Mouse (Mus musculus): Measurements from ENCODE around the gene Pygm. TPM values are rescaled to one million over a fixed set of nuclear protein-coding genes. Genes with fewer than 3 reads are reported as not detected.

Gene Pygm
- polyA plus RNA-seq, 1 experiment from 2014 or later: 362 TPM

GRCm38 (mm10) chr19:6398447-6399284 lies 14.5 kb downstream of the Pygm start:
- H3K36me3 ChIP-seq (ENCODE audit: control insufficient read depth, insufficient read depth): peaks cover 7% of the 10 kb centered on the region
- H3K27me3 ChIP-seq (ENCODE audit: control insufficient read depth, insufficient read depth, low read length): no peaks in the 10 kb centered on the region
- ATAC-seq (replicated peaks; ENCODE audit: extremely low read depth, insufficient read depth, low FRiP score): peak; percentile 50
- H3K4me2 ChIP-seq (ENCODE audit: low read depth, low read length): peak overlapping the region; percentile 74
- H3K4me1 ChIP-seq (ENCODE audit: control insufficient read depth, insufficient read depth, low read length): peaks cover 27% of the 10 kb centered on the region
- no peaks in the 10 kb centered on the region for H3K9me3 ChIP-seq (replicated peaks; ENCODE audit: control insufficient read depth, low read length)
- WGBS: under 1% methylated on average over 39 of the region's 39 CpGs
- H3K4me3 ChIP-seq (ENCODE audit: low read length): peak overlapping the region; percentile 59
- H3K27ac ChIP-seq (ENCODE audit: low read length): peak overlapping the region; percentile 77
- peak overlapping the region; percentile 61 for H3K9ac ChIP-seq (ENCODE audit: low read length)

DNA sequence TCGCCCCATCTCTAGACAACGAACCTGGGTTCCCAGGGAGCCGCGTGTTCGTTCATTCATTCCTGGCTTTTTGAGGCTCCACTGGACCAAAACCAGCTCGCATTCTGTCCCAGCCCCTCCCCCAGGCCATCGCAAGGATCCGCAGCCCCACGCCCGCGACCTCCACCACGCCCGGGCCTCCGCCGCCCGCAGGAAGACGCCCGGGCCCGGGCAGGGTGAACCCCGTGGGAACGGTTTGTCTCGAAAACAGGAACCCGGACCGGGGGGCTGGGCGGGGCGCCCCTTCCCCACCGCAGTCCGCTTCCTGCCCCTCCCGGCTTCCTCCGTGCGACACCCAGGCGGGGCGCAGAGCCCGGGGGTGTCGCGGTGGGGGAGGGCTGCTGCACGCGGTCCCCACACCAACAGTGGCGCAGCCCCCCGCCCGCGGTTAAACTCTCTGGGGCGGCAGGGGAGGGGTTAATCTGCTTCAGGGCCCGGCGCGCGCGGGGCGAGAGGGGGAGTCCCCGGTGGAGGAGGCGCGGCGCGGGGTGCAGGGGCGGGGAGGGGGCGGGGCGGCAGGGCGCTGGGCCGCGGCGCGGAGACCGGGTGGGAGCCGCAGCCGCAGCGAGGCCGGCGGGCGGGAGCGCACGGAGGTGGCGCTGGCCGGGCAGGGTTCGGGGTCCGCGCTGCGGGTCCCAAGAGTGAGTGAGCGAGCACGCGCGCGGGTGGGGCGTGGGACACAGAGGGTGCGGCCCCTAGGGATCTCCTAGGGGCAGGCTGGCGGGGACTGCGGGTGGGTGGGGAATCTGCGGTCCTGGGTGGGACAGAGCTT lies 15.3 kb downstream of the Pygm start, which contains the start of gene Rasgrp2:
Gene Rasgrp2 (plus strand): TSS at position 56 of the 811 bp plus-strand sequence.
- Histone ChIP-seq H3K27ac (ENCODE audit: low read length) (peak within 1 kb of the TSS; percentile 77), H3K4me1 (ENCODE audit: control insufficient read depth, insufficient read depth, low read length) (peaks cover 27% of the 10 kb centered on the region), H3K4me3 (ENCODE audit: low read length) (peak within 1 kb of the TSS; percentile 59), H3K27me3 (ENCODE audit: control insufficient read depth, insufficient read depth, low read length) (no peaks in the 10 kb centered on the region), H3K4me2 (ENCODE audit: low read depth, low read length) (peak within 1 kb of the TSS; percentile 74), H3K9ac (ENCODE audit: low read length) (peak within 1 kb of the TSS; percentile 61), H3K9me3 (replicated peaks; ENCODE audit: control insufficient read depth, low read length) (no peaks in the 10 kb centered on the region), H3K36me3 (ENCODE audit: control insufficient read depth, insufficient read depth) (peaks cover 5% of the 10 kb centered on the region)
- ATAC-seq (replicated peaks; ENCODE audit: extremely low read depth, insufficient read depth, low FRiP score): peak; percentile 28; the same call in 1 of the 2 replicates
- under 1% methylated on average over 82 of the region's 87 CpGs for WGBS

- H3K36me3 ChIP-seq (ENCODE audit: control insufficient read depth, insufficient read depth): peaks cover 3% of the 10 kb centered on the region; the same call in 1 of the 2 replicates
- no peaks in the 10 kb centered on the region for H3K9me3 ChIP-seq (replicated peaks; ENCODE audit: control insufficient read depth, low read length)
- peak overlapping the region; percentile 74 for H3K4me2 ChIP-seq (ENCODE audit: low read depth, low read length)
- 3% methylated on average over 29 of the region's 29 CpGs for WGBS
- peak overlapping the region; percentile 77 for H3K27ac ChIP-seq (ENCODE audit: low read length)
- H3K27me3 ChIP-seq (ENCODE audit: control insufficient read depth, insufficient read depth, low read length): no peaks in the 10 kb centered on the region
- peak overlapping the region; percentile 61 for H3K9ac ChIP-seq (ENCODE audit: low read length)
- H3K4me3 ChIP-seq (ENCODE audit: low read length): peak overlapping the region; percentile 59
- peaks cover 27% of the 10 kb centered on the region for H3K4me1 ChIP-seq (ENCODE audit: control insufficient read depth, insufficient read depth, low read length)
- ATAC-seq (replicated peaks; ENCODE audit: extremely low read depth, insufficient read depth, low FRiP score): no peak
Observed at GRCm38 (mm10) chr19:6400096-6401086, 16.2 kb downstream of the Pygm start.

- Histone ChIP-seq H3K4me2 (ENCODE audit: low read depth, low read length) (peak overlapping the region; percentile 74), H3K9me3 (replicated peaks; ENCODE audit: control insufficient read depth, low read length) (no peaks in the 10 kb centered on the region), H3K27ac (ENCODE audit: low read length) (peak overlapping the region; percentile 61; the same call in 1 of the 2 replicates), H3K9ac (ENCODE audit: low read length) (peak overlapping the region; percentile 61), H3K36me3 (ENCODE audit: control insufficient read depth, insufficient read depth) (peaks cover 2% of the 10 kb centered on the region; the same call in 1 of the 2 replicates), H3K4me3 (ENCODE audit: low read length) (peak overlapping the region; percentile 59), H3K4me1 (ENCODE audit: control insufficient read depth, insufficient read depth, low read length) (peaks cover 27% of the 10 kb centered on the region), H3K27me3 (ENCODE audit: control insufficient read depth, insufficient read depth, low read length) (no peaks in the 10 kb centered on the region)
- ATAC-seq (replicated peaks; ENCODE audit: extremely low read depth, insufficient read depth, low FRiP score): peak; percentile 29
- WGBS: under 1% methylated on average over 32 of the region's 32 CpGs
Observed at GRCm38 (mm10) chr19:6401131-6401815, 17.1 kb downstream of the Pygm start.

DNA sequence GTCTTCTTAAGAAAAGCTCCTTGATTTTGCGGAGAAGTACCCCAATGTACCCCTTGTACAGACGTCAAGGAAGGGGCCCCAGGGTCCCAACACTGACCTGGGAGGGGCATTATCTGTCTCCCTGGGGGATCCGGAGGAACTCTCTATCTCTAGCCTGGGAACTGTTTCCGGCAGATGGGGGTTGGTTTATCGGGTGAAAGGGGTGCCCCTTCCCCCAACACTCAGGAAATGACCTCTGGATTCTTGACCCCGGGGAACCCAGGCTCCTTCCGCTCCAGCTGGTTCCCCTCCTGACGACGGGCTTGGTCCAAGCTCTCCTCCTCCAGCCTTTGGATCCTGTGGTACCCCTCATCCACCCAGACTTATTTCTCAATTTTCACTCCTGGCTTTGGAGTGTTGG lies 17.8 kb downstream of the Pygm start:
- Histone ChIP-seq H3K9me3 (replicated peaks; ENCODE audit: control insufficient read depth, low read length) (no peaks in the 10 kb centered on the region), H3K27ac (ENCODE audit: low read length) (peak overlapping the region; percentile 33; the same call in 1 of the 2 replicates), H3K4me3 (ENCODE audit: low read length) (peak overlapping the region; percentile 59), H3K36me3 (ENCODE audit: control insufficient read depth, insufficient read depth) (no peaks in the 10 kb centered on the region), H3K4me1 (ENCODE audit: control insufficient read depth, insufficient read depth, low read length) (peaks cover 27% of the 10 kb centered on the region), H3K4me2 (ENCODE audit: low read depth, low read length) (peak overlapping the region; percentile 74), H3K27me3 (ENCODE audit: control insufficient read depth, insufficient read depth, low read length) (no peaks in the 10 kb centered on the region), H3K9ac (ENCODE audit: low read length) (peak overlapping the region; percentile 61)
- ATAC-seq (replicated peaks; ENCODE audit: extremely low read depth, insufficient read depth, low FRiP score): no peak
- WGBS: 10% methylated on average over 9 of the region's 9 CpGs

GRCm38 (mm10) chr19:6403869-6404268 lies 19.7 kb downstream of the Pygm start:
- Histone ChIP-seq H3K4me1 (ENCODE audit: control insufficient read depth, insufficient read depth, low read length) (peaks cover 21% of the 10 kb centered on the region), H3K9me3 (replicated peaks; ENCODE audit: control insufficient read depth, low read length) (no peaks in the 10 kb centered on the region), H3K27me3 (ENCODE audit: control insufficient read depth, insufficient read depth, low read length) (no peaks in the 10 kb centered on the region), H3K9ac (ENCODE audit: low read length) (no peak overlapping the region), H3K4me3 (ENCODE audit: low read length) (no peak overlapping the region), H3K4me2 (ENCODE audit: low read depth, low read length) (no peak overlapping the region), H3K27ac (ENCODE audit: low read length) (no peak overlapping the region), H3K36me3 (ENCODE audit: control insufficient read depth, insufficient read depth) (no peaks in the 10 kb centered on the region)
- no peak for ATAC-seq (replicated peaks; ENCODE audit: extremely low read depth, insufficient read depth, low FRiP score)
- WGBS: 83% methylated on average over 10 of the region's 10 CpGs

DNA sequence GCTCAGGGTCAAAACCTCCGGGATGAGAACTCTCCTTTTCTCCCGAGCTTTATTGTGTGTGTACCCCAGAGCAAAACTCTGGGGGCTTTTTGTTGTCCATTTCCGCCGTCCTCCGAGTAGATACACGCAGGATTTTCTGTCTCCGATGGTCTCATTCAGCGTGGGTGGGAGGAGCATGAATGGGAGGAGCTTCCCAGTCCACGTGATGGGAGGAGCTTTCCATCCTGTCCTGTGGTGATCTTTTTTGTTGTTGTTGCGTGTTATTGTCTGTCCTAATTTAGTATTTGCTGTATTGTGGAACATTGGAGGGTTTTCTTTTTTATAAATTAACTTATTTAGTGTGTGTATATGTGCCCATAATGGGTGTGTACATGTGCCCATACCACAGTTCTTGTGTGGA lies 21.2 kb downstream of the Pygm start:
- Histone ChIP-seq H3K27me3 (ENCODE audit: control insufficient read depth, insufficient read depth, low read length) (no peaks in the 10 kb centered on the region), H3K9me3 (replicated peaks; ENCODE audit: control insufficient read depth, low read length) (no peaks in the 10 kb centered on the region), H3K4me1 (ENCODE audit: control insufficient read depth, insufficient read depth, low read length) (peaks cover 16% of the 10 kb centered on the region), H3K4me2 (ENCODE audit: low read depth, low read length) (no peak overlapping the region), H3K36me3 (ENCODE audit: control insufficient read depth, insufficient read depth) (no peaks in the 10 kb centered on the region), H3K9ac (ENCODE audit: low read length) (no peak overlapping the region), H3K4me3 (ENCODE audit: low read length) (no peak overlapping the region), H3K27ac (ENCODE audit: low read length) (no peak overlapping the region)
- no peak for ATAC-seq (replicated peaks; ENCODE audit: extremely low read depth, insufficient read depth, low FRiP score)
- WGBS: 74% methylated on average over 10 of the region's 10 CpGs

DNA sequence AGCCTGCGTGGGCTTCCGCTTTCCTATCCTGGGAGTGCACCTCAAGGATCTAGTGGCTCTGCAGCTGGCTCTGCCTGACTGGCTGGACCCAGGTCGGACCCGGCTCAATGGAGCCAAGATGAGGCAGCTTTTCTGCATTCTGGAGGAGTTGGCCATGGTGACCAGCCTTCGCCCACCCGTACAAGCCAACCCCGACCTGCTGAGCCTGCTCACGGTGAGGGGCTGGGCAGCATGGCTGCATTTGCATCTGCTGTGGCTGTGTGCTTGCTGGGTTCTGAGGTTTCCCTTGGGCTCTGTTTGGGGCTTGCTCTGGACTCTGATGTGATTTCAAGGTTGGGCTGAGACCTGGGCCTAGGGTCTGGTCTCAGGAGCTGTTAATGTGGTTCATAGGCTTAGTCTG lies 22.9 kb downstream of the Pygm start:
- no peaks in the 10 kb centered on the region for H3K36me3 ChIP-seq (ENCODE audit: control insufficient read depth, insufficient read depth)
- H3K27me3 ChIP-seq (ENCODE audit: control insufficient read depth, insufficient read depth, low read length): no peaks in the 10 kb centered on the region
- no peak overlapping the region for H3K4me3 ChIP-seq (ENCODE audit: low read length)
- H3K4me1 ChIP-seq (ENCODE audit: control insufficient read depth, insufficient read depth, low read length): peaks cover under 1% of the 10 kb centered on the region
- no peak overlapping the region for H3K4me2 ChIP-seq (ENCODE audit: low read depth, low read length)
- no peaks in the 10 kb centered on the region for H3K9me3 ChIP-seq (replicated peaks; ENCODE audit: control insufficient read depth, low read length)
- WGBS: 81% methylated on average over 8 of the region's 8 CpGs
- no peak overlapping the region for H3K27ac ChIP-seq (ENCODE audit: low read length)
- ATAC-seq (replicated peaks; ENCODE audit: extremely low read depth, insufficient read depth, low FRiP score): no peak
- no peak overlapping the region for H3K9ac ChIP-seq (ENCODE audit: low read length)
